Mouse (Mus musculus): Measurements from ENCODE around the gene Ppp1r32.

GRCm38 (mm10) chr19:10496976-10497375 lies 14.2 kb upstream of the Ppp1r32 start:
- TF ChIP-seq CTCF (IDR thresholded peaks at IDR 0.05; ENCODE audit: borderline replicate concordance, insufficient read depth, low read depth, low read length) = no peak
- TF ChIP-seq POLR2A (IDR thresholded peaks at IDR 0.05; ENCODE audit: borderline replicate concordance, insufficient read depth, low read length) = no peak
